Mouse (Mus musculus): ENCODE results near the gene Atg2a.

The Atg2a gene

GRCm38 (mm10) chr19:6247526-6248300 lies 6.2 kb downstream of the Atg2a start:
- DNase-seq (ENCODE audit: low spot score) = no peak

GRCm38 (mm10) chr19:6253021-6253420 lies 11.6 kb downstream of the Atg2a start:
- no peak for DNase-seq (ENCODE audit: low spot score)

- no peak for DNase-seq (ENCODE audit: low spot score)
These were observed 19.0 kb downstream of the Atg2a start for GRCm38 (mm10) chr19:6260428-6260827.

GRCm38 (mm10) chr19:6260946-6261345 lies 19.5 kb downstream of the Atg2a start:
- no peak for DNase-seq (ENCODE audit: low spot score)

- DNase-seq (ENCODE audit: low spot score) = no peak
These were observed 19.9 kb downstream of the Atg2a start for GRCm38 (mm10) chr19:6261379-6261778.

GRCm38 (mm10) chr19:6262222-6262621 lies 20.8 kb downstream of the Atg2a start:
- peak; percentile 74 for DNase-seq (ENCODE audit: low spot score)

GRCm38 (mm10) chr19:6262839-6263433 lies 21.5 kb downstream of the Atg2a start:
- DNase-seq (ENCODE audit: low spot score) = no peak

GRCm38 (mm10) chr19:6264200-6264599 lies 22.7 kb downstream of the Atg2a start:
- no peak for DNase-seq (ENCODE audit: low spot score)

- DNase-seq (ENCODE audit: low spot score) = no peak
These were observed 23.5 kb downstream of the Atg2a start for GRCm38 (mm10) chr19:6264945-6265344.

GRCm38 (mm10) chr19:6265727-6266182 lies 24.3 kb downstream of the Atg2a start:
- no peak for DNase-seq (ENCODE audit: low spot score)

GRCm38 (mm10) chr19:6267306-6268169 lies 26.1 kb downstream of the Atg2a start:
- DNase-seq (ENCODE audit: low spot score) = no peak

GRCm38 (mm10) chr19:6268170-6268528 lies 26.7 kb downstream of the Atg2a start:
- peak; percentile 89 for DNase-seq (ENCODE audit: low spot score)

- DNase-seq (ENCODE audit: low spot score) = no peak
These were observed 27.2 kb downstream of the Atg2a start for GRCm38 (mm10) chr19:6268670-6269132.

GRCm38 (mm10) chr19:6269798-6270475 lies 28.5 kb downstream of the Atg2a start:
- DNase-seq (ENCODE audit: low spot score) = no peak

GRCm38 (mm10) chr19:6270661-6271060 lies 29.2 kb downstream of the Atg2a start:
- DNase-seq (ENCODE audit: low spot score) = no peak

GRCm38 (mm10) chr19:6271206-6271605 lies 29.7 kb downstream of the Atg2a start:
- DNase-seq (ENCODE audit: low spot score) = no peak

GRCm38 (mm10) chr19:6272053-6272452 lies 30.6 kb downstream of the Atg2a start:
- no peak for DNase-seq (ENCODE audit: low spot score)

GRCm38 (mm10) chr19:6272738-6273137 lies 31.3 kb downstream of the Atg2a start:
- no peak for DNase-seq (ENCODE audit: low spot score)

GRCm38 (mm10) chr19:6273592-6273991 lies 32.1 kb downstream of the Atg2a start:
- no peak for DNase-seq (ENCODE audit: low spot score)

GRCm38 (mm10) chr19:6273998-6274608 lies 32.6 kb downstream of the Atg2a start:
- DNase-seq (ENCODE audit: low spot score) = no peak

- no peak for DNase-seq (ENCODE audit: low spot score)
These were observed 34.4 kb downstream of the Atg2a start for GRCm38 (mm10) chr19:6275740-6276389.

Measured in ovary, postnatal 14 days (tissue).